Mouse (Mus musculus) MEL (cell line): ENCODE results near the gene Obox8.

Source experiments
- EP300 ChIP-seq, 2 experiments: IDR thresholded peaks; 2 replicates each; pipeline ENCODE4 v1.6.1; 2011; ENCODE audit warnings: improper control_type of control experiment in 2 of 2, low read length in 2 of 2, low read depth in 1 of 2, mild to moderate bottlenecking in 1 of 2
- POLR2A ChIP-seq, 2 experiments: IDR thresholded peaks; 2 replicates each; pipeline ENCODE4 v1.6.1; 2011 to 2012; ENCODE audit warnings: low read length in 2 of 2, mild to moderate bottlenecking in 2 of 2, control low read depth in 1 of 2, improper control_type of control experiment in 1 of 2, low read depth in 1 of 2, moderate library complexity in 1 of 2; ENCODE audit not compliant: control insufficient read depth in 1 of 2, insufficient read depth in 1 of 2, poor library complexity in 1 of 2

DNA sequence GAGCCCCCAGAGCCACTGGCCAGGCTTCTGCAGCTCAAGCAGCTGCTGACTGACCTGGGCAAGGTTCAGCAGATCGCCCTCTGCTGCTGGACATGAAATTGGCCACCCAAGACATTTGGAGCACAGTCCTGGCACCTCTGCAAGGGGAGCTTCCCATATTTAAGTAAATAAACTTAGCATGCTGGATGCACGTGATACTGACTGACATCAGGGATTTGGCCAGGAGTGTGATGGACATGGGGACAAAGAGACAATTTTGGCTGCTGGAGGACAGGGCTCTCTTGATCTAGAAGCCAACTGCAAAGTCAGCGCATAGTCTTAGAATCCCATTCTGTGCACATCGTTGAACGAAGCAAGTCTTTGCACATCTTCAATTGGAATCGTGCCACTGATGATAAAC lies 25.8 kb downstream of the Obox8 start:
- TF ChIP-seq POLR2A (IDR thresholded peaks at IDR 0.05; ENCODE audit: control insufficient read depth in 1 of 2, insufficient read depth in 1 of 2, low read depth in 1 of 2, low read length in 2 of 2, poor library complexity in 1 of 2) (no peak), EP300 (IDR thresholded peaks at IDR 0.05; ENCODE audit: low read depth in 1 of 2, low read length in 2 of 2) (no peak)
